Mouse (Mus musculus): Measurements from ENCODE around the gene Tcl1.
A peak's percentile ranks its signal among the peaks of the same experiment; 100 is the strongest.
"Not testable (repeated sequence)": the region's sequence is repeated elsewhere in the genome, so short reads cannot be mapped to it uniquely, and the experiment has no call there.

Tcl1 gene

GRCm38 (mm10) chr12:105176044-105176443 lies 46.5 kb downstream of the Tcl1 start, which contains the start of gene Tcl1b5:
Tcl1b5 (plus strand) TSS chr12:105176344.
- DNase-seq, result not testable (repeated sequence)

GRCm38 (mm10) chr12:105174318-105174717 lies 48.3 kb downstream of the Tcl1 start:
- DNase-seq, result peak; percentile 53

GRCm38 (mm10) chr12:105173366-105173765 lies 49.2 kb downstream of the Tcl1 start:
- no peak for DNase-seq
